Mouse (Mus musculus): ENCODE results near the gene Plau. TPM values are rescaled to one million over a fixed set of nuclear protein-coding genes. Genes with fewer than 3 reads are reported as not detected.

The Plau gene
- polyA plus RNA-seq, 1 experiment from 2014 or later, result 2.7 TPM

GRCm38 (mm10) chr14:20849753-20850152 is 13.3 kb downstream of the Plau start:
- Histone ChIP-seq H3K9me3 (ENCODE audit: control insufficient read depth, low read length) (no peaks in the 10 kb centered on the region), H3K27me3 (replicated peaks; ENCODE audit: control insufficient read depth, insufficient read depth, low read length) (no peaks in the 10 kb centered on the region), H3K4me3 (ENCODE audit: low read length) (no peak overlapping the region), H3K27ac (ENCODE audit: low read length) (no peak overlapping the region), H3K4me2 (ENCODE audit: low read depth, low read length) (no peak overlapping the region), H3K36me3 (ENCODE audit: control insufficient read depth, insufficient read depth, low read length) (no peaks in the 10 kb centered on the region), H3K9ac (ENCODE audit: low read depth, low read length) (no peak overlapping the region), H3K4me1 (ENCODE audit: control insufficient read depth, insufficient read depth, low read length) (no peaks in the 10 kb centered on the region)
- 74% methylated on average over 4 of the region's 4 CpGs for WGBS
- ATAC-seq, result no peak

- Histone ChIP-seq H3K36me3 (ENCODE audit: control insufficient read depth, insufficient read depth, low read length) (no peaks in the 10 kb centered on the region), H3K4me2 (ENCODE audit: low read depth, low read length) (no peak overlapping the region), H3K9me3 (ENCODE audit: control insufficient read depth, low read length) (no peaks in the 10 kb centered on the region), H3K4me3 (ENCODE audit: low read length) (no peak overlapping the region), H3K4me1 (ENCODE audit: control insufficient read depth, insufficient read depth, low read length) (no peaks in the 10 kb centered on the region), H3K27ac (ENCODE audit: low read length) (no peak overlapping the region), H3K9ac (ENCODE audit: low read depth, low read length) (no peak overlapping the region), H3K27me3 (replicated peaks; ENCODE audit: control insufficient read depth, insufficient read depth, low read length) (no peaks in the 10 kb centered on the region)
- WGBS, result 48% methylated on average over 2 of the region's 2 CpGs
- ATAC-seq, result no peak
Observed at GRCm38 (mm10) chr14:20850498-20850897, 14.0 kb downstream of the Plau start.

- Histone ChIP-seq H3K27ac (ENCODE audit: low read length) (no peak overlapping the region), H3K36me3 (ENCODE audit: control insufficient read depth, insufficient read depth, low read length) (no peaks in the 10 kb centered on the region), H3K4me1 (ENCODE audit: control insufficient read depth, insufficient read depth, low read length) (no peaks in the 10 kb centered on the region), H3K9me3 (ENCODE audit: control insufficient read depth, low read length) (no peaks in the 10 kb centered on the region), H3K9ac (ENCODE audit: low read depth, low read length) (no peak overlapping the region), H3K4me2 (ENCODE audit: low read depth, low read length) (no peak overlapping the region), H3K4me3 (ENCODE audit: low read length) (no peak overlapping the region), H3K27me3 (replicated peaks; ENCODE audit: control insufficient read depth, insufficient read depth, low read length) (no peaks in the 10 kb centered on the region)
- ATAC-seq, result no peak
Observed at GRCm38 (mm10) chr14:20851776-20852175, 15.3 kb downstream of the Plau start.

DNA sequence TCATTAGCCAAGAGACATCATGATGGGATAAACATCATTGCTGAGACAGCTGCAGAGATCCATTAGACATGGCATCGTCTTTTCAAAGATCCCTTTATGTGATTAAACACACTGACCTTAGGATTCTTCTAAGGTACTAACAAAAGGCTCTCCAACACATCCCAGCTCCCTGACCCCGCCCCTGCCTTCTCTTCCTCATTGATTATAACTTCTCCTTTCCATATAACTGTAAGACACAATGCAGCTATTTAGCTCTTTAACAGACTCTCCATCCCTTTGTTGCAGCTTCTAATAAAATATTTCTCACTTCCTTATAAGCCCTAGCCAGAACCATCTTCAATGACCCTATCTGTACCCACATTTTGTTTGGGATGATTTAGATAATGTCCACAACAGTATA is 24.7 kb downstream of the Plau start:
- H3K9ac ChIP-seq (ENCODE audit: low read depth, low read length), result no peak overlapping the region
- H3K9me3 ChIP-seq (ENCODE audit: control insufficient read depth, low read length), result no peaks in the 10 kb centered on the region
- no peak overlapping the region for H3K4me3 ChIP-seq (ENCODE audit: low read length)
- H3K27ac ChIP-seq (ENCODE audit: low read length), result no peak overlapping the region
- H3K4me2 ChIP-seq (ENCODE audit: low read depth, low read length), result no peak overlapping the region
- ATAC-seq, result no peak
- H3K4me1 ChIP-seq (ENCODE audit: control insufficient read depth, insufficient read depth, low read length), result no peaks in the 10 kb centered on the region
- WGBS, result 76% methylated on average over 2 of the region's 2 CpGs
- H3K36me3 ChIP-seq (ENCODE audit: control insufficient read depth, insufficient read depth, low read length), result no peaks in the 10 kb centered on the region
- H3K27me3 ChIP-seq (replicated peaks; ENCODE audit: control insufficient read depth, insufficient read depth, low read length), result no peaks in the 10 kb centered on the region

GRCm38 (mm10) chr14:20861559-20861958 is 25.1 kb downstream of the Plau start:
- Histone ChIP-seq H3K9ac (ENCODE audit: low read depth, low read length) (no peak overlapping the region), H3K9me3 (ENCODE audit: control insufficient read depth, low read length) (no peaks in the 10 kb centered on the region), H3K36me3 (ENCODE audit: control insufficient read depth, insufficient read depth, low read length) (no peaks in the 10 kb centered on the region), H3K4me3 (ENCODE audit: low read length) (no peak overlapping the region), H3K4me1 (ENCODE audit: control insufficient read depth, insufficient read depth, low read length) (no peaks in the 10 kb centered on the region), H3K27me3 (replicated peaks; ENCODE audit: control insufficient read depth, insufficient read depth, low read length) (no peaks in the 10 kb centered on the region), H3K27ac (ENCODE audit: low read length) (no peak overlapping the region), H3K4me2 (ENCODE audit: low read depth, low read length) (no peak overlapping the region)
- ATAC-seq, result no peak
- 73% methylated on average over 5 of the region's 5 CpGs for WGBS

- Histone ChIP-seq H3K36me3 (ENCODE audit: control insufficient read depth, insufficient read depth, low read length) (no peaks in the 10 kb centered on the region), H3K9me3 (ENCODE audit: control insufficient read depth, low read length) (no peaks in the 10 kb centered on the region), H3K27me3 (replicated peaks; ENCODE audit: control insufficient read depth, insufficient read depth, low read length) (no peaks in the 10 kb centered on the region), H3K9ac (ENCODE audit: low read depth, low read length) (no peak overlapping the region), H3K27ac (ENCODE audit: low read length) (no peak overlapping the region), H3K4me1 (ENCODE audit: control insufficient read depth, insufficient read depth, low read length) (no peaks in the 10 kb centered on the region), H3K4me2 (ENCODE audit: low read depth, low read length) (no peak overlapping the region), H3K4me3 (ENCODE audit: low read length) (no peak overlapping the region)
- no peak for ATAC-seq
- 73% methylated on average over 6 of the region's 6 CpGs for WGBS
Observed at GRCm38 (mm10) chr14:20863306-20864065, 27.0 kb downstream of the Plau start.

GRCm38 (mm10) chr14:20864192-20864591 is 27.7 kb downstream of the Plau start:
- H3K36me3 ChIP-seq (ENCODE audit: control insufficient read depth, insufficient read depth, low read length), result no peaks in the 10 kb centered on the region
- ATAC-seq, result no peak
- H3K4me2 ChIP-seq (ENCODE audit: low read depth, low read length), result no peak overlapping the region
- H3K4me3 ChIP-seq (ENCODE audit: low read length), result no peak overlapping the region
- no peak overlapping the region for H3K27ac ChIP-seq (ENCODE audit: low read length)
- WGBS, result 44% methylated on average over 4 of the region's 4 CpGs
- no peaks in the 10 kb centered on the region for H3K27me3 ChIP-seq (replicated peaks; ENCODE audit: control insufficient read depth, insufficient read depth, low read length)
- H3K4me1 ChIP-seq (ENCODE audit: control insufficient read depth, insufficient read depth, low read length), result no peaks in the 10 kb centered on the region
- H3K9ac ChIP-seq (ENCODE audit: low read depth, low read length), result no peak overlapping the region
- no peaks in the 10 kb centered on the region for H3K9me3 ChIP-seq (ENCODE audit: control insufficient read depth, low read length)

DNA sequence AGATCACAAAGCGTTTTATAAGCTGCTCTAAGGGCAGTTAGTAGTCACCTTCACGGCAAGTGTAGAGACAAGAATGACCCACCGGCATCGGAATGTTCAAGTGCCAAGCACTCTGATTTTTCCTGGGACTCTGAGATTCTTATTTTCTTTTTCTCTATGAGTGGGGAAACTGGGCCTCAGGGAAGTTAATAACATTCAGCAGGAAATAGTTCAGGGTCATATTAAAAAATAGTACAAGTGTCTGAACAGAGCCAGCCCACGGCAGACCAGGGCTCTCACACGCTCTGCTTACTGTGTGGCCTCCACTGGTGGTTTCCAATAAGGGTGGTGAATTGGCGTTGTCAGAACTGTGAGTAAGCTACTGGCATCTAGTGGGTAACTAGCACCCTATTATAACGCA is 29.1 kb downstream of the Plau start:
- no peak overlapping the region for H3K9ac ChIP-seq (ENCODE audit: low read depth, low read length)
- no peaks in the 10 kb centered on the region for H3K36me3 ChIP-seq (ENCODE audit: control insufficient read depth, insufficient read depth, low read length)
- no peaks in the 10 kb centered on the region for H3K4me1 ChIP-seq (ENCODE audit: control insufficient read depth, insufficient read depth, low read length)
- H3K4me3 ChIP-seq (ENCODE audit: low read length), result no peak overlapping the region
- ATAC-seq, result no peak
- 83% methylated on average over 8 of the region's 8 CpGs for WGBS
- H3K27ac ChIP-seq (ENCODE audit: low read length), result no peak overlapping the region
- no peaks in the 10 kb centered on the region for H3K27me3 ChIP-seq (replicated peaks; ENCODE audit: control insufficient read depth, insufficient read depth, low read length)
- H3K9me3 ChIP-seq (ENCODE audit: control insufficient read depth, low read length), result no peaks in the 10 kb centered on the region
- H3K4me2 ChIP-seq (ENCODE audit: low read depth, low read length), result no peak overlapping the region

- no peak for ATAC-seq
- no peak overlapping the region for H3K9ac ChIP-seq (ENCODE audit: low read depth, low read length)
Observed at GRCm38 (mm10) chr14:20866365-20866764, 29.9 kb downstream of the Plau start.

GRCm38 (mm10) chr14:20870110-20870509 is 33.6 kb downstream of the Plau start:
- no peak overlapping the region for H3K4me2 ChIP-seq (ENCODE audit: low read depth, low read length)
- no peaks in the 10 kb centered on the region for H3K36me3 ChIP-seq (ENCODE audit: control insufficient read depth, insufficient read depth, low read length)
- peaks cover 2% of the 10 kb centered on the region; the same call in 1 of the 2 replicates for H3K4me1 ChIP-seq (ENCODE audit: control insufficient read depth, insufficient read depth, low read length)
- no peak overlapping the region for H3K4me3 ChIP-seq (ENCODE audit: low read length)
- H3K9me3 ChIP-seq (ENCODE audit: control insufficient read depth, low read length), result no peaks in the 10 kb centered on the region
- no peak overlapping the region for H3K27ac ChIP-seq (ENCODE audit: low read length)
- no peak overlapping the region for H3K9ac ChIP-seq (ENCODE audit: low read depth, low read length)
- H3K27me3 ChIP-seq (replicated peaks; ENCODE audit: control insufficient read depth, insufficient read depth, low read length), result no peaks in the 10 kb centered on the region
- WGBS, result 68% methylated on average over 3 of the region's 3 CpGs
- ATAC-seq, result no peak

More at GRCm38 (mm10) chr14:20866365-20866764, 29.9 kb downstream of the Plau start:
- H3K36me3 ChIP-seq (ENCODE audit: control insufficient read depth, insufficient read depth, low read length), result no peaks in the 10 kb centered on the region
- 90% methylated on average over 7 of the region's 7 CpGs for WGBS
- H3K4me3 ChIP-seq (ENCODE audit: low read length), result no peak overlapping the region
- H3K4me2 ChIP-seq (ENCODE audit: low read depth, low read length), result no peak overlapping the region
- H3K4me1 ChIP-seq (ENCODE audit: control insufficient read depth, insufficient read depth, low read length), result no peaks in the 10 kb centered on the region
- no peaks in the 10 kb centered on the region for H3K9me3 ChIP-seq (ENCODE audit: control insufficient read depth, low read length)
- no peaks in the 10 kb centered on the region for H3K27me3 ChIP-seq (replicated peaks; ENCODE audit: control insufficient read depth, insufficient read depth, low read length)
- H3K27ac ChIP-seq (ENCODE audit: low read length), result no peak overlapping the region

Measured in intestine, embryonic 16.5 days (tissue).